Mouse (Mus musculus): Measurements from ENCODE around the gene Car8. TPM values are rescaled to one million over a fixed set of nuclear protein-coding genes. Genes with fewer than 3 reads are reported as not detected.
"Not testable (repeated sequence)": the region's sequence is repeated elsewhere in the genome, so short reads cannot be mapped to it uniquely, and the experiment has no call there.

The Car8 gene
- polyA plus RNA-seq, 1 experiment from 2014 or later: 1.6 TPM

GRCm38 (mm10) chr4:8109906-8110567 is 128.8 kb downstream of the Car8 start:
- 90% methylated on average over 16 of the region's 16 CpGs for WGBS
- H3K27me3 ChIP-seq (ENCODE audit: control insufficient read depth, insufficient read depth, low read length): no peaks in the 10 kb centered on the region
- no peak overlapping the region for H3K27ac ChIP-seq (ENCODE audit: low read depth, low read length)
- DNase-seq (ENCODE audit: low spot score): no peak
- no peaks in the 10 kb centered on the region for H3K9me3 ChIP-seq (ENCODE audit: control insufficient read depth, low read length)
- H3K36me3 ChIP-seq (ENCODE audit: control insufficient read depth, insufficient read depth, low read length): no peaks in the 10 kb centered on the region
- H3K4me3 ChIP-seq (ENCODE audit: low read depth, low read length): no peak overlapping the region
- ATAC-seq (ENCODE audit: insufficient read depth, low FRiP score, low TSS enrichment): no peak
- no peak overlapping the region for H3K4me2 ChIP-seq (ENCODE audit: low read depth)
- H3K9ac ChIP-seq (ENCODE audit: low read length): no peak overlapping the region
- no peaks in the 10 kb centered on the region for H3K4me1 ChIP-seq (ENCODE audit: control insufficient read depth, insufficient read depth, low read length)

- Histone ChIP-seq H3K36me3 (ENCODE audit: control insufficient read depth, insufficient read depth, low read length) (no peaks in the 10 kb centered on the region), H3K9ac (ENCODE audit: low read length) (no peak overlapping the region), H3K4me2 (ENCODE audit: low read depth) (no peak overlapping the region), H3K27me3 (ENCODE audit: control insufficient read depth, insufficient read depth, low read length) (no peaks in the 10 kb centered on the region), H3K27ac (ENCODE audit: low read depth, low read length) (no peak overlapping the region), H3K4me3 (ENCODE audit: low read depth, low read length) (no peak overlapping the region), H3K4me1 (ENCODE audit: control insufficient read depth, insufficient read depth, low read length) (no peaks in the 10 kb centered on the region), H3K9me3 (ENCODE audit: control insufficient read depth, low read length) (no peaks in the 10 kb centered on the region)
- WGBS: 96% methylated on average over 3 of the region's 3 CpGs
- ATAC-seq (ENCODE audit: insufficient read depth, low FRiP score, low TSS enrichment) (no peak), DNase-seq (ENCODE audit: low spot score) (no peak)
These were observed 137.4 kb downstream of the Car8 start for GRCm38 (mm10) chr4:8101466-8101865.

- Histone ChIP-seq H3K27me3 (ENCODE audit: control insufficient read depth, insufficient read depth, low read length) (no peaks in the 10 kb centered on the region), H3K4me2 (ENCODE audit: low read depth) (no peak overlapping the region), H3K4me3 (ENCODE audit: low read depth, low read length) (no peak overlapping the region), H3K4me1 (ENCODE audit: control insufficient read depth, insufficient read depth, low read length) (no peaks in the 10 kb centered on the region), H3K9ac (ENCODE audit: low read length) (no peak overlapping the region), H3K27ac (ENCODE audit: low read depth, low read length) (no peak overlapping the region), H3K9me3 (ENCODE audit: control insufficient read depth, low read length) (no peaks in the 10 kb centered on the region), H3K36me3 (ENCODE audit: control insufficient read depth, insufficient read depth, low read length) (no peaks in the 10 kb centered on the region)
- DNase-seq (ENCODE audit: low spot score): peak; percentile 29
- peak; percentile 90 for ATAC-seq (ENCODE audit: insufficient read depth, low FRiP score, low TSS enrichment)
- WGBS: 19% methylated on average over 4 of the region's 4 CpGs
These were observed 140.8 kb downstream of the Car8 start for GRCm38 (mm10) chr4:8098084-8098483.

- WGBS: 21% methylated on average over 3 of the region's 3 CpGs
- Histone ChIP-seq H3K4me2 (ENCODE audit: low read depth) (no peak overlapping the region), H3K27ac (ENCODE audit: low read depth, low read length) (no peak overlapping the region), H3K4me3 (ENCODE audit: low read depth, low read length) (no peak overlapping the region), H3K4me1 (ENCODE audit: control insufficient read depth, insufficient read depth, low read length) (no peaks in the 10 kb centered on the region), H3K9ac (ENCODE audit: low read length) (no peak overlapping the region), H3K27me3 (ENCODE audit: control insufficient read depth, insufficient read depth, low read length) (no peaks in the 10 kb centered on the region), H3K9me3 (ENCODE audit: control insufficient read depth, low read length) (no peaks in the 10 kb centered on the region), H3K36me3 (ENCODE audit: control insufficient read depth, insufficient read depth, low read length) (no peaks in the 10 kb centered on the region)
- ATAC-seq (ENCODE audit: insufficient read depth, low FRiP score, low TSS enrichment): peak; percentile 60
- DNase-seq (ENCODE audit: low spot score): no peak
These were observed 141.2 kb downstream of the Car8 start for GRCm38 (mm10) chr4:8097683-8098082.

- H3K4me2 ChIP-seq (ENCODE audit: low read depth); H3K27ac ChIP-seq (ENCODE audit: low read depth, low read length); ATAC-seq (ENCODE audit: insufficient read depth, low FRiP score, low TSS enrichment); H3K9me3 ChIP-seq (ENCODE audit: control insufficient read depth, low read length); DNase-seq (ENCODE audit: low spot score); H3K4me1 ChIP-seq (ENCODE audit: control insufficient read depth, insufficient read depth, low read length); H3K9ac ChIP-seq (ENCODE audit: low read length); H3K4me3 ChIP-seq (ENCODE audit: low read depth, low read length); H3K27me3 ChIP-seq (ENCODE audit: control insufficient read depth, insufficient read depth, low read length); H3K36me3 ChIP-seq (ENCODE audit: control insufficient read depth, insufficient read depth, low read length): not testable (repeated sequence)
- 78% methylated on average over 3 of the region's 3 CpGs for WGBS
These were observed 145.3 kb downstream of the Car8 start for GRCm38 (mm10) chr4:8093566-8093965.

Small RNA genes lying within 50 kb of the gene (microRNA-seq; reads per million reads assigned to microRNA genes)
- not detected for gene Gm25355

Data from neural tube, embryonic 11.5 days (tissue).